Mouse (Mus musculus) testis, postnatal 14 days (tissue): Measurements from ENCODE around the gene Fosb.

Experiments
- DNase-seq: peaks from one replicate; pipeline ENCODE4 v3.0.0; 2021; ENCODE audit warnings: low spot score

The Fosb gene

GRCm38 (mm10) chr7:19306819-19307738 lies 2.8 kb downstream of the Fosb start:
- DNase-seq: no peak

DNA sequence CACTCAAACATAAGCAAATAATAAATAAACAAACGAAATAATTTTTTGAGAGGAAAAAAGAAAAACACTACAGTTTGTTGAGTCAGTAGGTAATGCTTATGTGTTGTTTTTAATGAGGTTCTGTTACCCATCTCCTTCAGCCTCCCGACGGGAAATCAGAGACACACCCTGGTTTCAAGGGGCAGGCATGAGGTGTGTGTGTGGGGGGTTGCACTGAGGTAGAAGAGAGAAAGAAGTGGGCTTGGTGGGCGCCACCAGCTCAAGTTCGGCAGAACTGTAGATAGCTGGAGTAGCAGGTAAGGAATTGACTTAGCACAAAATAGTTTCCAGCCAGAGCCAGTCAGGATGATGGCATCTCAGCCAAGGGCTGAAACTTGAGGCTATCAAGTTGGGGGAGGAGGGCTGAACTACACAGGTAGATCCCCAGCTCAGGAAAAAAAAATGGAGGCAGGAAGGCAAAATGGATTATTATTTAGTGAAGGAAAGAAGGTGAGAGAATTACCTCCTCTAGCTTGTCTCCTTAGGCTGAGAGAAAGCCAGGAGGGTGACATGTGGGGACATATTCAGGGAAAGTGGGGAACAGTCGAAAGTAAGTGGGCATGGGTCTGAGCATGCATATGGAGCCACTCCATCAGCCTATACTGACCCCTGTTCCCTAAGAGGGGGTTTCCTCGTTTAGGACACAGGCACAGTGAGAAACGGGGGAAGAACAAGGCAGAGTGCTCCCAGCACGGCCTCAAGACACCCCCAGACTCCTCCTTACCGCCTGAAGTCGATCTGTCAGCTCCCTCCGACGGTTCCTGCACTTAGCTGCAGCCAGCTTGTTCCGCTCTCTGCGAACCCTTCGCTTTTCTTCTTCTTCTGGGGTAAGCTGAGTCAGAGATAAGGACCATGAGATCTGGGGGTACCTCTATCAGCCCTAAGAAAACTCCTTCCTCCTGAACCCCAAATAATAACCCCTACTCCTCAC lies 3.8 kb downstream of the Fosb start:
- DNase-seq: no peak

DNA sequence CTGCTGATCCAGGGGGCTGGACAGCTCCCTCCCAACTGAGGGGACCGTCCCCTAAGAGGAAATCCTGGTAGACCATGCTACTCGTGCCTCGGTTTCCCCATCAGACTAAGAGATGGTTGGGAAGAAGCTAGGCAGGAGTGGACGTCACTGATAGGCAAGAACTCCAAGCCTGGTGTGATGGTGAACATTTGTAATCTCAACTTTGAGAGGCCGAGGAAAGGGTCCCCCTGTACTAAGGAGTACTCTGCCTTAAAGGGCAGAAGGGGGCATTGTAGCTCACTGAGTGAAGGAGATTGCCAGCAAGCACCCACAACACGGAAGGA lies 4.5 kb downstream of the Fosb start:
- no peak for DNase-seq

- no peak for DNase-seq
These were observed 5.1 kb downstream of the Fosb start for GRCm38 (mm10) chr7:19304501-19305412.

- peak; percentile 80 for DNase-seq
These were observed 6.1 kb downstream of the Fosb start for GRCm38 (mm10) chr7:19303770-19304169.

DNA sequence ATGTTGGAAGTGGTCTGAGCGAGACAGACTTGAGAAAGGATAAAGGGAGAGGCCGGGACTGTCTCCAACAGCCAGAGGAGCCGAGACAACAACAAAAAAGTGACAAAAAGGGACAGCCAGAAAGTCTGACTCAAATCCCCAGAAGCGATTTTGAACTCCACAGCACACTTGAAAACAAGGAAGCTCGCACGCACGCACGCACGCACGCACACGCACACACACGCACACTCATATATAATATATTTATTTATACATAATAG lies 6.9 kb downstream of the Fosb start:
- DNase-seq: no peak

DNA sequence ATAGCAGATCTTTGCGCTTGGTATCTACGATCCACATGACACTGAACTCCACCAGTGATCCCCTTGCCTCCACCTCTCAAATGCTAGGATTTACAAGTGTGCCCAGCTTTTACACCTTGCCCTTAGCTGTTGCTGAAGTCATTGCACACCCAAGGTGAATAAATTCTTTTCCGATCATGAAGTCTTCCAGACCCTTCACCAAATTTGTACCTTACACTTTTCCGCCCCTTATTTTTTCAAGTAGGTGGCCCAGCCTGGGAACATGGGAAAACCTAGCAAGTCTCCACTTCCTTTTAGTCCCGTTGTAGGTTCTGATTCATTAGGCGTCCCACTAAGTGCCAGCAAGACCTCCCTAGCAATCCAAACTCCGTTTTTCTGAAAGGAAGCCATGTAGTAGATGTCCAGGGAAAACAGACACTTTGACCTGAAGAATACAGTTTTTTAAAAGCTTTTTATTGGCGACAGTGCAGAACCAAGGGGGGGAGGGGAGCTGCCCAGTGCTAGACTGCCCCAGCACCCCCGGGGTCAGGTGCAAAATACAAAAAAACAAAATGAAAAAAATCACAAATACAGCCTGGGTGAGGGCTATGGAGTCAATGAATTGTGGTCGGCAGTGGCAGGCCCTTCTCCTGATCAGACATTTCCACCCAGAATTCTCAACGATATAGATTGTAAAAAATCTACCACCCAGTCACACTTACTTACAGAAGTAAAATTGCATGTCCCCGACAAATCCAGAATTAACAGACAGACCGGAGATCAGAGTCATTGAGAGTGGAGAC lies 7.4 kb downstream of the Fosb start:
- DNase-seq: no peak

- DNase-seq: no peak
These were observed 8.2 kb downstream of the Fosb start for GRCm38 (mm10) chr7:19301461-19302263.

- DNase-seq: peak; percentile 82
These were observed 9.1 kb downstream of the Fosb start for GRCm38 (mm10) chr7:19300501-19301421.

DNA sequence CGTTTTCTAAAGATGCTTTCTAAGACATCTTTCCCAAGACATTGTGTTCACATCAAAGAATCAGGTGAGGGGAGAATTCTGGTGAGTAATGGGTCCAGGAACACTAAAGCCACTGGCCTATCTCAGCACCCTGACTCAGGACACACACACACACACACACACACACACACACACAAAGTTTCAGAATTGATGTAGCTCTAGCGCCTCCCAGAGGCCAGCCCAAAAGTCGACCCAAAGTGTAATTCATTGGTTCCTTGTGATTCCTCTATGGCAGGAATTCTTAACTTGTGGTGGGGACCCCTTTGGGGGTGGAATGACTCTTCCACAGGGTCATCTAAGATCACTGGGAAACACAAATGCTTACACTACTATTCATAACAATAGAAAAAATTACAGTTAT lies 10.7 kb downstream of the Fosb start:
- DNase-seq: no peak

GRCm38 (mm10) chr7:19297794-19298193 lies 12.1 kb downstream of the Fosb start:
- DNase-seq: no peak

DNA sequence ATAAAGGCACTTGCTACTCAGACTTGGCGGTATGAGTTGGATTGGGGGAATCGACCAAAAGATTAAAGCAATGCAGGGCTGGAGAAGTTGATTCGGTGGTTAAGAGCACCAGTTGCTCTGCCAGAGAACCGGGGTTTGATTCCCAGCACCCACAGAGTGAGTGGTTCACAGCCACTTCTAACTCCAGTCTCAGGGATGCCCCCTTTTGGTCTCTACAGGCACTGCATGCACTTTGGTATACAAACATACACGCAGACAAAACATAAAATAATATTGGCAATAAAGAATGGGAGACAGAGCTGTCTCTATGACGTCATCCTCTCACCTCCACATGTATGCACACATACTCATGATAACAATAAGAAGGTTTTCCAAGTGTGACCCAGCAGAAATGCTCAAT lies 12.8 kb downstream of the Fosb start:
- no peak for DNase-seq

- peak; percentile 94 for DNase-seq
These were observed 14.2 kb downstream of the Fosb start for GRCm38 (mm10) chr7:19295503-19296185.

GRCm38 (mm10) chr7:19290969-19291596 lies 18.8 kb downstream of the Fosb start:
- no peak for DNase-seq

- no peak for DNase-seq
These were observed 25.1 kb downstream of the Fosb start for GRCm38 (mm10) chr7:19284763-19285162.

- no peak for DNase-seq
These were observed 26.4 kb downstream of the Fosb start for GRCm38 (mm10) chr7:19283406-19283804.

DNA sequence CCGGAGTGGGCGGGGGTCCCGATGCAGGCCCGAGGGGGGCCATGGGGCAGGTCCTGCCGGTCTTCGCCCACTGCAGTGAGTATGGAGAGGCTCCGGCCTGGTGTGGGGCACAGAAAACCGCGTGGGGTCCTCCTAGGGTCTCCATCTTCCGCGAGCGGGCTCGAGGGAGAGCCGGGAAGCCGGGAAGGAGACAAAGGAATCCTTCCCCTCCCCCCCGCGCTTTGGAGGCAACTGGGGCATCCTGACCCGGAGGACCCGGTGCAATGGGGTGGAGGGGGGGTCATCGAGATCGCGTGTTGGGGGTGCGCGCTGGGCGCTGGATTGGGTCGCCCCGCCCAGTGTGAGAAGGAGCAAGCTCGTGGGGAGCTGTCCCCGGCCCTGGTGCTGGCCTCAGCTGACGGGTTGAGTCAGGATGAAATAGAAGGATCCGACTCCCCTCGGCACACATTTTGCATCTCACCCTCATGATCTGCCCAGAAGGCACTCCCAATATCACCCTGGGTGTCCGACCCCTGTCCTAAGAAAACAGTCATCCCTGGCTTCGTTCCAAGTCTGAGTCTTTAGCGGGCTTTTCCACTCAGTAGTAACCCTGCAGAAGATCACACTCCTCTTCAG lies 27.0 kb downstream of the Fosb start:
- DNase-seq: peak; percentile 59

DNA sequence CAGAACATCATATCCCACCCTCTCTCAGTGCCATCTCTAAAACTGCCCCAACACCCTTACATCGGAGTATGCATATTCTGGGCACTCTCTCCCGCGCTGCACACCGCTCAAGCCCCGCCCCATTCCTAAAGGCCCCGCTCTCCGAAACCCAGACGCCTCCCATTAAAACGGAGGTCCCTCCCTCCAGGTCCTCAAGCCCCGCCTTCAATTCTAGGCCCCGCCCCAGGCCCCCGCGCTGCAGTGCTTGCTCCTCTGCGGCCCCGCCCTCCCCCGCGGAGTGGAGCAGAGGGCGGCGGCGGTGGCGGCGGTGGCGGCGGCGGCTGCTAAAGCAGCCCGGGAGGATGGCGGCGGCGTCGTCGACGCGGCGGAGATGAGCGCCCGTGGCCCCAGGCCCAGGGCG lies 27.5 kb downstream of the Fosb start, which contains the start of gene Rtn2:
Rtn2 (plus strand) TSS at position 240 of the 400 bp plus-strand sequence.
- DNase-seq: peak; percentile 84
